Mouse (Mus musculus) embryo, embryonic 11 days (tissue): Measurements from ENCODE around the gene Lingo1.

Source experiments
- DNase-seq: peaks from one replicate; pipeline ENCODE4 v3.0.0-alpha.2; 2015

The Lingo1 gene

DNA sequence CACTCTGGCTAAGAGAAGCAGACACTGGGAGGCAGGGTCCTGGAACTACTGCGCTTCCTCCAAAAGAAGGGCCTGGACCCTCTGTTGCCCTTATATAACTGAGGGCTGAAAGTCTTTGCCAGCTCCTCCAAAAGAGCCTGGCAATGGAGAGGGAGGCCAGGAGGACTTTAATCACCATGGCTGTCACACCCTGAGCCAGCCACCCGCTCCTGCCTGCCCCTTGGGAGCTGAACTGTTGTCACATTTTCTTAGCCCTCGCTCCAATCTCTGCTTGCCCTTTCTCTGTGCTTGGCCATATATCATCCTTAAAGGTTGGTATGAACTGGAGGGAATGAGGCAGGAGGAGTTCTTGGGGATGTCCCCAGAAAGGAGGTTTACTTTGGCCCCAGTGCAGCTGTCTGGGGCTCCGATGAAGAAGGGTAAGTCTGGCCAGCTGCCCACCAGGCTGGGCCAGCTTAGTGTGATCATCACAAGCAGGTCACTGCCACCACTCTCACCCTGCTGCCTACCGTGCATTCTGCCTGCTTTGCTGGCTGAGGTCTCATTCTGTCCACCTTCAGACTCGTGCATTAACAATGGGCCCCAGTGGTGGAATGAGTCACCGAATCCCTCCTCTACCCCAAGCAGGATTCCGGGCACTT lies 204.9 kb downstream of the Lingo1 start:
- DNase-seq: no peak

GRCm38 (mm10) chr9:56589762-56590161 lies 206.5 kb downstream of the Lingo1 start:
- no peak for DNase-seq

- DNase-seq: no peak
These were observed 212.2 kb downstream of the Lingo1 start for GRCm38 (mm10) chr9:56584043-56584424.

GRCm38 (mm10) chr9:56583139-56584042 lies 212.9 kb downstream of the Lingo1 start:
- no peak for DNase-seq

DNA sequence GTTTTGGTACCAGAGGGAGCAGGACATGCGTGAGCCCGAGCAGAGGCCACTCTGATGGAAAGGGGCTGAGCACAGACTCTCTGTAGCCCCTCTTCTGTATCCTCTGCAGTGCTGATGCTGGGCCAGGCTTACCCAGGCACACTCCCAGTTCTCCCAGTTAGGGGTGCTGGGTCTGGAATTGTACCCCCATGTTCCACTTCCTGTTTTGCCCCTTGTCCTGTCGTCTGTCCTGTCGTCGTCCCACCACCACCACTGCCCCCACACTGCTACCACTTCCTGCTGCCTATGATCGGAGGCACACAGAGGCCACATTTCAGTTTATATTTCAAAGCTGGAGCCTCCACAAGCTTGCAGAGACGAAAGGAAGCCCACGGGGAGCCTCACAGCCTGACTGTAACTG lies 213.6 kb downstream of the Lingo1 start:
- no peak for DNase-seq

DNA sequence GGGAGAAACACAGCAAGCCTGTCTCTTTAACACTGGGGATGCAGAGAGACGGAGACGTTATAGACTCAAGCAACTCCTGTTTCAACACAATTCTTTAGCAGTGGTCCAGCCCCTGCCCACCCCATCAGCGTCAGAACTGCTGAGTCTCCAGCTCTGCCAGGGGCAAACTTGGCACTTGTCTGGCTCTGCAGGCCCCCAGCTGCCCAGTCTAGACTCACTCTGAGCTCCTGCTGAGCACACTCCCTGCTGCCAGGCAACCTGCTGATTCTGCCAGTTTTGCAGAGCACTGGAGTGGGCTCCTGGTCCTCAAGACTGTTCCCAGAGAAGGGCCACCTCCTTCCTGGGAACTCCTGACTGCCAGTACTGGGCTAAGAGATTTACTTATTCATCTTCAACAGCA lies 214.6 kb downstream of the Lingo1 start:
- DNase-seq: no peak

- no peak for DNase-seq
These were observed 215.3 kb downstream of the Lingo1 start for GRCm38 (mm10) chr9:56581016-56581415.

GRCm38 (mm10) chr9:56580101-56580500 lies 216.2 kb downstream of the Lingo1 start:
- DNase-seq: no peak

DNA sequence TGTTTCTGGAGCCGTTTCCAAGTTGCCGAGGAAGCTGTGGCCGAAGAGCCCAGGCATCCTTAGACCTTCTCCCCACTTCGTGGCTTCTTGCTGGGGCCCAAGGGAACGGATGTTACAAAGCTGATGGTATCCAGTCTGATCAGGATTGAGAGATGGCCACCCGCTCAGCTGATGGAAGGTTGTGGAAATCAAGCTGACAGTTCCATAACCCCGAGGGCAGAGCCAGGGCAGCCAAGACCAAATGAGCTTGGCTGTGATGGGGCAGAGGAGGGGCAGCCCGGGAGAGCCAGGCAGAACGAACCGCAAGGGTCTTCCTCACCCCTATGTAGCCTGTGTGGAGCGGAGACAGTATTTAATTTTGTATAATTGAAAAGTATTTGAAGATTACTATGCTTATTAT lies 218.9 kb downstream of the Lingo1 start:
- DNase-seq: no peak

DNA sequence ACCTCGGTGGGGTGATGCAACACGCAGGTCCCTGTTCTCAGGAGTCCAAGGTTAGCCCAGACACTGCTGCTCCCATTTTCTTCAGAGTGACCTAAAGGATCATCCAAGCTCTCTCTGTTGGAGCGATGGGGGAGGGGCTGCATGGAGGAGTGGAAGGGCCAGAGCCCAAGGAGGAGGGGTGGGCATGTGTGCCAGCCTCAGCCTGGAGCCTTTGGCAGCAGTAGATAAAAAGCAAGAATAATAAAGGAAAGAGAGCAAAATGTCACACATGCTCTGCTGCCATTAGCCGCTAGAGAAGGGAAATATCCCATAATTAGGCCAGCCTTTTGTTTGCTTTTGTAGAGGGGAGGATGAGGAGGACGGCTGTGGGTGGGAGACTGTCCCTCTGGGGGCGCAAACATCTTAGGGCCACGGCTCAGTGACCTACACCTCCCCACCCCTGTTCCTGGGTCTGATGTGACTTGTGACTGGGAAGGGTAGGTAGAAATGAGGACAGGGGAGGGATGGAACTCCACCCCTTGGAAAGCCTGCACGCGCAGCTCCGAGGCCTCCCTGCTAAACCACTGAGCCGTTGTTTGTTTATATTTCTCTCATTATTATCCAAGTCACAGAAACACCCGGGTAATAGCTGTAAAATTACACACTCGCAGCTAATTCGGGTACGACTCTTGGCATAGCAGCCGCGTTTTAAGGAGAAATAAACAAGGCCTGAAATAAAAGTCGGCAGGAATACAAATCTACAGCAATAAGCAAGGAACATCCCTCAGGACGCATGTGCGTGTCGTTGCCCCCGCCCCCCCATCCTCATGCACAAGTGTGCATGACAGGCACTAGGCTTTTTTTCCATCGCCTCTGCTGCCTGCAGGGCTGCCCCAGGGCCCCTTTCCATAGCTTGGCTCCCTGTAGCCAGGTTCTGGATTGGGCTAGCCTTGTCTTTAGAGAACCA lies 223.5 kb downstream of the Lingo1 start:
- no peak for DNase-seq
